Mouse (Mus musculus): ENCODE results near the gene Entpd2. TPM values are rescaled to one million over a fixed set of nuclear protein-coding genes. Genes with fewer than 3 reads are reported as not detected.

Entpd2 gene
- polyA plus RNA-seq, 1 experiment = not detected

- Histone ChIP-seq H3K4me1 (ENCODE audit: control insufficient read depth, insufficient read depth, low read length) (peaks cover 24% of the 10 kb centered on the region), H3K27ac (ENCODE audit: insufficient read depth, low read depth, low read length) (no peak overlapping the region), H3K4me3 (ENCODE audit: insufficient read depth, low read depth, low read length) (no peak overlapping the region)
- WGBS = 69% methylated on average over 13 of the region's 13 CpGs
- TF ChIP-seq CTCF (IDR thresholded peaks at IDR 0.05; ENCODE audit: insufficient read depth, low read depth, low read length) = no peak
- no peak for TF ChIP-seq POLR2A (IDR thresholded peaks at IDR 0.05; ENCODE audit: insufficient read depth, low read depth, low read length)
Observed at GRCm38 (mm10) chr2:25363478-25364178, 32.0 kb upstream of the Entpd2 start.

GRCm38 (mm10) chr2:25364313-25364712, 31.4 kb upstream of the Entpd2 start:
- peaks cover 24% of the 10 kb centered on the region for H3K4me1 ChIP-seq (ENCODE audit: control insufficient read depth, insufficient read depth, low read length)
- H3K4me3 ChIP-seq (ENCODE audit: insufficient read depth, low read depth, low read length) = no peak overlapping the region
- WGBS = 94% methylated on average over 4 of the region's 4 CpGs
- H3K27ac ChIP-seq (ENCODE audit: insufficient read depth, low read depth, low read length) = no peak overlapping the region
- TF ChIP-seq POLR2A (IDR thresholded peaks at IDR 0.05; ENCODE audit: insufficient read depth, low read depth, low read length) = no peak
- TF ChIP-seq CTCF (IDR thresholded peaks at IDR 0.05; ENCODE audit: insufficient read depth, low read depth, low read length) = no peak

GRCm38 (mm10) chr2:25364761-25365090, 30.9 kb upstream of the Entpd2 start:
- H3K4me1 ChIP-seq (ENCODE audit: control insufficient read depth, insufficient read depth, low read length) = peaks cover 24% of the 10 kb centered on the region
- peak overlapping the region; percentile 86 for H3K4me3 ChIP-seq (ENCODE audit: insufficient read depth, low read depth, low read length)
- 45% methylated on average over 9 of the region's 9 CpGs for WGBS
- no peak for TF ChIP-seq POLR2A (IDR thresholded peaks at IDR 0.05; ENCODE audit: insufficient read depth, low read depth, low read length)
- TF ChIP-seq CTCF (IDR thresholded peaks at IDR 0.05; ENCODE audit: insufficient read depth, low read depth, low read length) = no peak
- no peak overlapping the region for H3K27ac ChIP-seq (ENCODE audit: insufficient read depth, low read depth, low read length)

GRCm38 (mm10) chr2:25365091-25365761, 30.4 kb upstream of the Entpd2 start, which contains the start of gene Uap1l1:
TSS of gene Uap1l1 (minus strand) at chr2:25365682.
- 1% methylated on average over 54 of the region's 54 CpGs for WGBS

GRCm38 (mm10) chr2:25369996-25370395, 25.7 kb upstream of the Entpd2 start:
- TF ChIP-seq CTCF (IDR thresholded peaks at IDR 0.05; ENCODE audit: insufficient read depth, low read depth, low read length) (no peak), POLR2A (IDR thresholded peaks at IDR 0.05; ENCODE audit: insufficient read depth, low read depth, low read length) (no peak)
- WGBS = 96% methylated on average over 3 of the region's 3 CpGs
- Histone ChIP-seq H3K27ac (ENCODE audit: insufficient read depth, low read depth, low read length) (no peak overlapping the region), H3K4me3 (ENCODE audit: insufficient read depth, low read depth, low read length) (no peak overlapping the region), H3K4me1 (ENCODE audit: control insufficient read depth, insufficient read depth, low read length) (peaks cover 18% of the 10 kb centered on the region)

More at GRCm38 (mm10) chr2:25365091-25365761, 30.4 kb upstream of the Entpd2 start, which contains the start of gene Uap1l1:
- Histone ChIP-seq H3K4me3 (ENCODE audit: insufficient read depth, low read depth, low read length) (peak within 1 kb of the TSS; percentile 86), H3K4me1 (ENCODE audit: control insufficient read depth, insufficient read depth, low read length) (peaks cover 24% of the 10 kb centered on the region), H3K27ac (ENCODE audit: insufficient read depth, low read depth, low read length) (0 out of 2 replicates have a peak within 1 kb of the TSS, but pooled peaks have one; percentile 18)
- TF ChIP-seq POLR2A (IDR thresholded peaks at IDR 0.05; ENCODE audit: insufficient read depth, low read depth, low read length) (peak; percentile 48; the same call in 1 of the 2 replicates), CTCF (IDR thresholded peaks at IDR 0.05; ENCODE audit: insufficient read depth, low read depth, low read length) (peak; percentile 24; the same call in 1 of the 2 replicates)

GRCm38 (mm10) chr2:25371764-25372643, 23.7 kb upstream of the Entpd2 start, which contains the start of gene Sapcd2:
TSS of gene Sapcd2 (plus strand) at chr2:25372321.
- Histone ChIP-seq H3K27ac (ENCODE audit: insufficient read depth, low read depth, low read length) (no peak within 1 kb of the TSS), H3K4me3 (ENCODE audit: insufficient read depth, low read depth, low read length) (peak within 1 kb of the TSS; percentile 56), H3K4me1 (ENCODE audit: control insufficient read depth, insufficient read depth, low read length) (peaks cover 11% of the 10 kb centered on the region)
- TF ChIP-seq POLR2A (IDR thresholded peaks at IDR 0.05; ENCODE audit: insufficient read depth, low read depth, low read length) = no peak
- WGBS = 1% methylated on average over 65 of the region's 65 CpGs

- no peak for TF ChIP-seq POLR2A (IDR thresholded peaks at IDR 0.05; ENCODE audit: insufficient read depth, low read depth, low read length)
- no peak for TF ChIP-seq CTCF (IDR thresholded peaks at IDR 0.05; ENCODE audit: insufficient read depth, low read depth, low read length)
- H3K27ac ChIP-seq (ENCODE audit: insufficient read depth, low read depth, low read length) = no peak overlapping the region
- peak overlapping the region; percentile 56 for H3K4me3 ChIP-seq (ENCODE audit: insufficient read depth, low read depth, low read length)
- peaks cover 11% of the 10 kb centered on the region for H3K4me1 ChIP-seq (ENCODE audit: control insufficient read depth, insufficient read depth, low read length)
- 4% methylated on average over 42 of the region's 42 CpGs for WGBS
Observed at GRCm38 (mm10) chr2:25372644-25373391, 22.9 kb upstream of the Entpd2 start.

- WGBS = 26% methylated on average over 2 of the region's 2 CpGs
- no peak overlapping the region for H3K27ac ChIP-seq (ENCODE audit: insufficient read depth, low read depth, low read length)
- TF ChIP-seq POLR2A (IDR thresholded peaks at IDR 0.05; ENCODE audit: insufficient read depth, low read depth, low read length) = no peak
- no peak for TF ChIP-seq CTCF (IDR thresholded peaks at IDR 0.05; ENCODE audit: insufficient read depth, low read depth, low read length)
- no peak overlapping the region for H3K4me3 ChIP-seq (ENCODE audit: insufficient read depth, low read depth, low read length)
- peaks cover 11% of the 10 kb centered on the region for H3K4me1 ChIP-seq (ENCODE audit: control insufficient read depth, insufficient read depth, low read length)
Observed at GRCm38 (mm10) chr2:25373431-25373830, 22.2 kb upstream of the Entpd2 start.
